Mouse (Mus musculus): ENCODE results near the gene Plekhm1. TPM values are rescaled to one million over a fixed set of nuclear protein-coding genes. Genes with fewer than 3 reads are reported as not detected.

Gene Plekhm1
- polyA plus RNA-seq, 1 experiment from 2014 or later, result 2.3 TPM

DNA sequence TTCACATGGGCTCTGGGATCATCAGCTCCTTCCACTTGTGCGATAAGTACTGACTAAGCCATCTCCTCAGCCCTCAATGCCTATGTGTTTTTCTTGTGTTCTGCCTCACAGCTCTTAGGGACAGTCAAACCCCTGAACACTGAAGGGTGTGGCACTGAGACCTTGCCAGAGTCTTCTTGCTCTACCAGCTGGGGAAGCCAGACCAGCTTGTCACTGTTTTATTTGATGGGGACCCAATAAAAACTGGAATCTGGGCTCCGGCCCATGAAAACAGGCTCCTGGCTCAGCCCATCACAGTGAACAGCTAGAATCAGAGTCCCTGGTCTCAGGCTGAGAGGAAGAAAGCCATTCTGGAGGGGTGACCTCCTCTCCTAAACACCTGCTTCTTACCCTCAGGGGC is 75.3 kb downstream of the Plekhm1 start:
- Histone ChIP-seq H3K27me3 (ENCODE audit: insufficient read depth, low read length) (0 out of 2 replicates have a peak, but pooled peaks cover 4% of the 10 kb centered on the region), H3K9me3 (ENCODE audit: low read length) (no peaks in the 10 kb centered on the region), H3K4me2 (ENCODE audit: low read depth, low read length) (no peak overlapping the region), H3K4me1 (ENCODE audit: insufficient read depth) (no peaks in the 10 kb centered on the region; the same call in 1 of the 2 replicates), H3K36me3 (replicated peaks; ENCODE audit: insufficient read depth, low read length) (peaks cover 8% of the 10 kb centered on the region; the same call in 1 of the 2 replicates), H3K27ac (ENCODE audit: low read depth) (no peak overlapping the region), H3K9ac (replicated peaks) (no peak overlapping the region), H3K4me3 (ENCODE audit: low read depth, low read length) (no peak overlapping the region)
- no peak for DNase-seq
- ATAC-seq, result no peak
- WGBS (ENCODE audit: insufficient replicate concordance), result 90% methylated on average over 2 of the region's 2 CpGs
- TF ChIP-seq EP300 (IDR thresholded peaks at IDR 0.05; ENCODE audit: low read depth) (no peak), CTCF (IDR thresholded peaks at IDR 0.05; ENCODE audit: low read depth) (no peak)

DNA sequence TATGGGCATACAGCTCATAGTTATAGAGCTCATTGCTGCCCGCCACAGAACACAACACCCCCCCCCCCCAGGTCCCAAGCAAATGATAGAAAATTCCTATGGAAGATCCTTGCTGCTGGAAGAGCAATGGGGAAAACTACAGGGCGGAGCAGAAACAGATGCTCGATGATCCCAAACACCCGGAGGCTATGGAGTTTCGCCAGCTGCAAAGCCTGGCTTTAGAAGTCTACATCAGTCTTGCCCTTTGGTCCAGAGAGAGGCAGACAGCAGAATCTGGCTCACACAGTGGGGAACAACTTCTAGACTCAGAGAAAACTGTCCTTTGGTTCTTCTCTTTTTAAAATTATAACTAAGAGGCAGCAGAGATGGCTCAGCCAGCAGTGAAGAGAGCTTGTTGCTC is 76.9 kb downstream of the Plekhm1 start:
- H3K27ac ChIP-seq (ENCODE audit: low read depth), result no peak overlapping the region
- 0 out of 2 replicates have a peak, but pooled peaks cover 4% of the 10 kb centered on the region for H3K27me3 ChIP-seq (ENCODE audit: insufficient read depth, low read length)
- TF ChIP-seq EP300 (IDR thresholded peaks at IDR 0.05; ENCODE audit: low read depth) (no peak), CTCF (IDR thresholded peaks at IDR 0.05; ENCODE audit: low read depth) (no peak)
- H3K36me3 ChIP-seq (replicated peaks; ENCODE audit: insufficient read depth, low read length), result peaks cover 11% of the 10 kb centered on the region; the same call in 1 of the 2 replicates
- H3K4me3 ChIP-seq (ENCODE audit: low read depth, low read length), result no peak overlapping the region
- ATAC-seq (no peak), DNase-seq (no peak)
- WGBS (ENCODE audit: insufficient replicate concordance), result 77% methylated on average over 5 of the region's 5 CpGs
- no peaks in the 10 kb centered on the region; the same call in 1 of the 2 replicates for H3K4me1 ChIP-seq (ENCODE audit: insufficient read depth)
- H3K9ac ChIP-seq (replicated peaks), result no peak overlapping the region
- no peak overlapping the region for H3K4me2 ChIP-seq (ENCODE audit: low read depth, low read length)
- no peaks in the 10 kb centered on the region for H3K9me3 ChIP-seq (ENCODE audit: low read length)

DNA sequence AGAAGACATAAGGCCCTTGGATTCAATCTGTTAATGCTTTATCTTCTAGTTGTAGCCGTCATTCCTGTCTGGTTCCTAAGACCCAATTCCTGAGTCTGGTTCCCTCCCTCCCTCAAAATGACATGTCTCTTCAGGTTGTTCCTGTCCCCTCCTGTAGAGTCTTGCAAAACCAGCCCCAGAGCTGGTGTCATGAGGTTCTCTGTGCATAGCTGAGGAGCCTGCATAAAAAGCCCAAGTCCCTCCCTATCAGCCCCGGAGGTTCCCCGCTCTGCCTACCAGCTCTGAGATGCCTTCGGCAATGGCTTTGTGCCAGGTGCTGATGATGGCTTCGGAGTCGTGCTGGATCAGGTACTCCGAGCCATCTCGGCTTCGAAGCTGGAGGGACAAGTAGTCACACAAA is 77.6 kb downstream of the Plekhm1 start:
- peaks cover 11% of the 10 kb centered on the region; the same call in 1 of the 2 replicates for H3K36me3 ChIP-seq (replicated peaks; ENCODE audit: insufficient read depth, low read length)
- no peak overlapping the region for H3K27ac ChIP-seq (ENCODE audit: low read depth)
- no peak overlapping the region for H3K9ac ChIP-seq (replicated peaks)
- H3K4me1 ChIP-seq (ENCODE audit: insufficient read depth), result no peaks in the 10 kb centered on the region; the same call in 1 of the 2 replicates
- DNase-seq, result no peak
- no peak for TF ChIP-seq EP300 (IDR thresholded peaks at IDR 0.05; ENCODE audit: low read depth)
- TF ChIP-seq CTCF (IDR thresholded peaks at IDR 0.05; ENCODE audit: low read depth), result no peak
- H3K4me3 ChIP-seq (ENCODE audit: low read depth, low read length), result no peak overlapping the region
- WGBS (ENCODE audit: insufficient replicate concordance), result 85% methylated on average over 9 of the region's 9 CpGs
- H3K4me2 ChIP-seq (ENCODE audit: low read depth, low read length), result no peak overlapping the region
- no peaks in the 10 kb centered on the region for H3K9me3 ChIP-seq (ENCODE audit: low read length)
- no peak for ATAC-seq
- 0 out of 2 replicates have a peak, but pooled peaks cover 4% of the 10 kb centered on the region for H3K27me3 ChIP-seq (ENCODE audit: insufficient read depth, low read length)

DNA sequence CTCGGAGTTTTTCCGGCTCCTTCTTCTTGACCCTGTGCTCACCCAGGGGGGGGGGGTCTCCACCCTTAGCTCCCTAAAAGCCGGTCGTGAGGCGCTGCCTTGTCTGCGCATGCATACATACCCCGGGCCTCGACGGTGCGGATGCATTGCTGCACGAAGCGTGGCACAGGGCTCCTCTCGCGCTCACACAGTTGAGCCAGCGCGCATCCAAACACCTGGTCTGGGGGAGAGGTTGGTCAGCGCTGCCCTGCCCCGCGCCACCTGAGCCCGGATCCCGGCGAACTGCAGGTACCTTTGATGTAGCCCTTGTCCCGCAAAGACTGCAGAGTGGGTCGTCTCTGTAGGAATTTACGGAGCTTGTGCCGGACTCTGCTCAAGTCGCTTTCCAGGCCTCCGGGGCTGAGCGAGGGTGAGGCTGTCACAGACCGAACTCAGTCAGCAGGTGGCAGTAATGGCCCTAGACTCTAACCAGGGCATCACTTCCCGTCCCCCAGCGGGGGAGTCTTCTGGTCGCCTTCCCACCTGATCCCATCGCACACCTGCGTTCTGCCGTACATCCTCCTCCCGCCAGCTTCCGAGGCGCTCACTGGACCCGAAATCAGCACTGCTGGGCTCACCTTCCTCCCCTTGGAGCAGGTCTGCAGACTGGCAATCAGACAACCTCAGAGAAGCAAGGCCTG is 78.6 kb downstream of the Plekhm1 start:
- 53% methylated on average over 40 of the region's 40 CpGs for WGBS (ENCODE audit: insufficient replicate concordance)
- no peak for DNase-seq
- no peak overlapping the region for H3K4me3 ChIP-seq (ENCODE audit: low read depth, low read length)
- H3K9me3 ChIP-seq (ENCODE audit: low read length), result no peaks in the 10 kb centered on the region
- H3K4me1 ChIP-seq (ENCODE audit: insufficient read depth), result no peaks in the 10 kb centered on the region; the same call in 1 of the 2 replicates
- ATAC-seq, result peak; percentile 36; the same call in 1 of the 2 replicates
- H3K9ac ChIP-seq (replicated peaks), result no peak overlapping the region
- H3K27me3 ChIP-seq (ENCODE audit: insufficient read depth, low read length), result 0 out of 2 replicates have a peak, but pooled peaks cover 4% of the 10 kb centered on the region
- peaks cover 11% of the 10 kb centered on the region; the same call in 1 of the 2 replicates for H3K36me3 ChIP-seq (replicated peaks; ENCODE audit: insufficient read depth, low read length)
- peak; percentile 54 for TF ChIP-seq CTCF (IDR thresholded peaks at IDR 0.05; ENCODE audit: low read depth)
- TF ChIP-seq EP300 (IDR thresholded peaks at IDR 0.05; ENCODE audit: low read depth), result no peak
- no peak overlapping the region for H3K27ac ChIP-seq (ENCODE audit: low read depth)
- no peak overlapping the region for H3K4me2 ChIP-seq (ENCODE audit: low read depth, low read length)

DNA sequence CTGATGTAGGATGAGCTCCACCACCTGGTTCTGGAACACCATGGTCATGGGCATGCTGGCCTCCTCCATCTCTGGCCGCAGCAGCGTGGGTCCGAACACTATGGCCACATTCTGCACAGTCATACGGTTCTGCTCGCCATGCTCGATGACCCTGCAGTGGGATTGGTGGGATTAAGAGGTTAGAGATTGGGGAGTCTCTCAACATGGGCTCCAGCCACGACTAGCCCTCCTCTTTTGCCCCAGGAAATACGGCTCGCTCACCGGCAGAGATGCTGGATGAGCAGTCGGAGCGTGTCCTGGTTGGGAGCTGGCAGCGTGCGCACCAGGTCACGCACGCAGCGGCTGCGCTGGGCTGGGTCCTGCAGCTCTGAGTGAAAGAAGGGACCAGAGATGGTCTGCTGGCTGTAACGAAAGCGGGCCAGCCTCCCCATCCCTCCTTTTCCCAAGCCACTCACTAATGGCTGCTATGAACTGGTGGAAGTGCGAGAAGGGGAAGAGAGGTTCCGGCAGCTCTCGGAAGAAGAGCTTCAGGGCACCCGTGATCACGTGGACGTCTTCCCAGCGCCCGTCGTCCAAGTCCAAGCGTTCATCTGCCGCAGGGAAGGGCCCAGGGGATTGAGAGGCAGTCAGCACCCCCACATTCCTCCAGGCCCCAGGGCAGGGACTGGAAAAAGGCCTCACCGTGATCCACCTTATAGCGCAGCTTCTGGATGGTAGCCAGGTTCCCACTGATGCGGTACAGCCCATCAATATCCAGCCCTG is 79.4 kb downstream of the Plekhm1 start:
- Histone ChIP-seq H3K27ac (ENCODE audit: low read depth) (no peak overlapping the region), H3K4me2 (ENCODE audit: low read depth, low read length) (no peak overlapping the region), H3K27me3 (ENCODE audit: insufficient read depth, low read length) (0 out of 2 replicates have a peak, but pooled peaks cover 4% of the 10 kb centered on the region), H3K4me1 (ENCODE audit: insufficient read depth) (no peaks in the 10 kb centered on the region; the same call in 1 of the 2 replicates), H3K9ac (replicated peaks) (no peak overlapping the region), H3K4me3 (ENCODE audit: low read depth, low read length) (no peak overlapping the region), H3K36me3 (replicated peaks; ENCODE audit: insufficient read depth, low read length) (peaks cover 10% of the 10 kb centered on the region; the same call in 1 of the 2 replicates), H3K9me3 (ENCODE audit: low read length) (no peaks in the 10 kb centered on the region)
- WGBS (ENCODE audit: insufficient replicate concordance), result 69% methylated on average over 34 of the region's 34 CpGs
- ATAC-seq (no peak), DNase-seq (no peak)
- no peak for TF ChIP-seq EP300 (IDR thresholded peaks at IDR 0.05; ENCODE audit: low read depth)
- TF ChIP-seq CTCF (IDR thresholded peaks at IDR 0.05; ENCODE audit: low read depth), result no peak

All from liver, postnatal 0 days (tissue).